Mouse (Mus musculus) induced T-regulatory cell, adult 2 months (primary cell): ENCODE results near the gene Pfkfb2.
"Not testable (repeated sequence)": the region's sequence is repeated elsewhere in the genome, so short reads cannot be mapped to it uniquely, and the experiment has no call there.

ENCODE experiments used
- DNase-seq: peaks from one replicate; pipeline ENCODE4 v3.0.0-alpha.2; 2012; ENCODE audit warnings: low read depth

The Pfkfb2 gene

GRCm38 (mm10) chr1:130698601-130699000 is 30.5 kb downstream of the Pfkfb2 start:
- no peak for DNase-seq

- DNase-seq = no peak
Observed at GRCm38 (mm10) chr1:130683905-130684304, 45.1 kb downstream of the Pfkfb2 start.

- no peak for DNase-seq
Observed at GRCm38 (mm10) chr1:130681656-130682413, 47.2 kb downstream of the Pfkfb2 start.

GRCm38 (mm10) chr1:130681075-130681474 is 48.0 kb downstream of the Pfkfb2 start:
- DNase-seq = no peak

GRCm38 (mm10) chr1:130678551-130678950 is 50.5 kb downstream of the Pfkfb2 start:
- no peak for DNase-seq

- not testable (repeated sequence) for DNase-seq
Observed at GRCm38 (mm10) chr1:130663576-130663975, 65.5 kb downstream of the Pfkfb2 start.

- no peak for DNase-seq
Observed at GRCm38 (mm10) chr1:130661454-130661853, 67.6 kb downstream of the Pfkfb2 start, which contains the start of gene C4bp. TSS of gene C4bp (minus strand) at chr1:130661632.

- DNase-seq = not testable (repeated sequence)
Observed at GRCm38 (mm10) chr1:130659641-130660040, 69.4 kb downstream of the Pfkfb2 start.

- DNase-seq = no peak
Observed at GRCm38 (mm10) chr1:130644103-130644502, 85.0 kb downstream of the Pfkfb2 start.

- no peak for DNase-seq
Observed at GRCm38 (mm10) chr1:130640967-130641366, 88.1 kb downstream of the Pfkfb2 start.
